ENCODE assay signal across 23 mouse cellular contexts in the genomic region with DNA sequence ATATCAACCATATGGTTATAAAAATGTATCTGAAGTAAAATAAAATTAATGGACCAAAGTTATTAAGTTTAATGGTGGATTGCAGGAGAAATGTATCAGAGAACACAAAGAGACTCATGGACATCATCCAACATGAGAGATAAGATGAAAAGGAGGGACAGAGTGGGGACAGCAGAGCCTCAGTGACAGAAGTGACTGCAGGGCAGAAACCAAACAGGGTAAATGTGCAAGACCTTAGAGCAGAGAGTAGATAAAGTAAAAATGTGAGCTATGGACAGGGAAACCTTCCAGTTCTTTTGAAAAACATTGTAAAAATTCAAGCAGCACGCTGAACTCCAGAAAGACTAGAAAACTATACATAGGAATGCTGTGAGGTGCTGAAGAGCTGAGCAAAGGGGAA.
"Had no signal": no experiment of that assay in that cellular context is flagged by ENCODE, and none has a peak within 500 bp of the region (broad histone marks: within the 10 kb centered on the region; RNA-seq: fewer than 3 reads in every experiment).

No protein-coding gene starts in this region.

- DNase-seq: liver, postnatal 0 days; lung, adult 2 months; lung, postnatal 14 days; lung, postnatal 36 days; retina, postnatal 1 day; right cerebral cortex, adult 18-20 months; right cerebral cortex, postnatal 25 days; right cerebral cortex, postnatal 4 days; spleen, adult 18-20 months; thymus, adult 18-20 months; thymus, postnatal 14 days; thymus, postnatal 36 days had no signal

- H3K4me3 ChIP-seq: liver, embryonic 15.5 days; lung, embryonic 15.5 days; megakaryocyte, embryonic 14.5 days; midbrain, embryonic 10.5 days; midbrain, embryonic 13.5 days; myocyte; neural tube, embryonic 13.5 days; neural tube, embryonic 15.5 days had no signal

- H3K4me1 ChIP-seq: neural tube, embryonic 13.5 days; neural tube, embryonic 15.5 days had no signal

- H3K27me3 ChIP-seq: liver, embryonic 15.5 days; lung, embryonic 15.5 days; megakaryocyte, embryonic 14.5 days; midbrain, embryonic 13.5 days; neural tube, embryonic 13.5 days; neural tube, embryonic 15.5 days had no signal

- H3K4me2 ChIP-seq: liver, embryonic 15.5 days; lung, embryonic 15.5 days; midbrain, embryonic 13.5 days; neural tube, embryonic 13.5 days; neural tube, embryonic 15.5 days had no signal

- H3K27ac ChIP-seq: liver, embryonic 15.5 days; lung, embryonic 15.5 days; macrophage; midbrain, embryonic 10.5 days; midbrain, embryonic 13.5 days; neural tube, embryonic 13.5 days; neural tube, embryonic 15.5 days had no signal

- H3K9ac ChIP-seq: liver, embryonic 15.5 days; liver, postnatal 0 days; lung, embryonic 15.5 days; midbrain, embryonic 13.5 days; neural tube, embryonic 13.5 days; neural tube, embryonic 15.5 days had no signal

- ATAC-seq: liver, postnatal 0 days; lung, postnatal 0 days; midbrain, embryonic 13.5 days; midbrain, embryonic 16.5 days had no signal

- H3K9me3 ChIP-seq: liver, embryonic 15.5 days; lung, embryonic 15.5 days; megakaryocyte, embryonic 14.5 days; midbrain, embryonic 13.5 days; neural tube, embryonic 13.5 days; neural tube, embryonic 15.5 days had no signal

- H3K36me3 ChIP-seq: liver, embryonic 15.5 days; lung, embryonic 15.5 days; midbrain, embryonic 10.5 days; midbrain, embryonic 13.5 days; neural tube, embryonic 13.5 days; neural tube, embryonic 15.5 days had no signal
